Mouse (Mus musculus): ENCODE results near the gene Ppm1k. TPM values are rescaled to one million over a fixed set of nuclear protein-coding genes. Genes with fewer than 3 reads are reported as not detected.
"Not testable (repeated sequence)": the region's sequence is repeated elsewhere in the genome, so short reads cannot be mapped to it uniquely, and the experiment has no call there.

Gene Ppm1k
- polyA plus RNA-seq, 1 experiment from 2014 or later: 3.7 TPM

DNA sequence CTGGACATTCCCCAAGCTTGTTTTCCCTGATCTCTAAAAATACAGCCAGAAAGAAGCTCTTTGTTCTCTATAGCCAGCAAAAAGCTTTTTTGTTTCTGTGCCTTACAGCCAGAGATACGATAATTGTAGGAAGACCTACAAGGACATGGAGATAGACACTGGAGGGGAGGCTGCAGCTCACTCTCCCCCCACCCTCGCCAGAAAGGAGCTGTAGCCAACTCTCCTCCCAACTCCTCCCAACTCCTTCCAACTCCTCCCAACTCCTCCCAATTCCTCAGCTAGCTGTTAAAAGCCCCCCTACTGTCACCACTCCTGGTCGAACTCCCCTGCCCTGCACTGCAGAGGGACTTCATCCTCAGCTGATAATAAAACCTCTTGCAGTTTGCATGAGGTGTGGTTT lies 67.1 kb downstream of the Ppm1k start:
- 18% methylated on average over 3 of the region's 3 CpGs for WGBS
- H3K9me3 ChIP-seq (ENCODE audit: control insufficient read depth, low read length); H3K4me3 ChIP-seq (ENCODE audit: low read depth, low read length); H3K27ac ChIP-seq (ENCODE audit: low read depth); H3K4me2 ChIP-seq (ENCODE audit: low read length); DNase-seq (ENCODE audit: low spot score); H3K27me3 ChIP-seq (replicated peaks; ENCODE audit: control insufficient read depth, insufficient read depth, low read length); H3K4me1 ChIP-seq (replicated peaks; ENCODE audit: control insufficient read depth, insufficient read depth, low read length); H3K9ac ChIP-seq (ENCODE audit: low read length); ATAC-seq (replicated peaks; ENCODE audit: low FRiP score, low TSS enrichment, low read depth); H3K36me3 ChIP-seq (ENCODE audit: control insufficient read depth, insufficient read depth, low read length): not testable (repeated sequence)

Other genes starting within 250 kb of the Ppm1k start
- not detected in 2 replicates for gene Vmn1r16, start 206.0 kb downstream of the Ppm1k start, polyA plus RNA-seq (2014; fragmentation: Nextera tagmentation; extraction: Ambion mirVana)
- not detected in 2 replicates for gene Vmn1r17, start 171.7 kb downstream of the Ppm1k start, polyA plus RNA-seq (2014; fragmentation: Nextera tagmentation; extraction: Ambion mirVana)
- gene Vmn1r18, start 139.7 kb downstream of the Ppm1k start, polyA plus RNA-seq (2014; fragmentation: Nextera tagmentation; extraction: Ambion mirVana): not detected in 2 replicates
- not detected in 2 replicates for gene Vmn1r19, start 131.7 kb downstream of the Ppm1k start, polyA plus RNA-seq (2014; fragmentation: Nextera tagmentation; extraction: Ambion mirVana)
- gene Vmn1r20, start 106.5 kb downstream of the Ppm1k start, polyA plus RNA-seq (2014; fragmentation: Nextera tagmentation; extraction: Ambion mirVana): 0.04 TPM in 1 of 2 replicates, not detected in the other
- gene Herc6, start 45.5 kb upstream of the Ppm1k start, polyA plus RNA-seq (2014; fragmentation: Nextera tagmentation; extraction: Ambion mirVana): 2.4 and 2.6 TPM in 2 replicates
- 23.3 and 24.9 TPM in 2 replicates for gene Pyurf, start 156.6 kb upstream of the Ppm1k start, polyA plus RNA-seq (2014; fragmentation: Nextera tagmentation; extraction: Ambion mirVana)
- gene Lancl2, start 167.1 kb upstream of the Ppm1k start, polyA plus RNA-seq (2014; fragmentation: Nextera tagmentation; extraction: Ambion mirVana): 21.4 and 23.5 TPM in 2 replicates

All from intestine, embryonic 14.5 days (tissue).